Mouse (Mus musculus) left cerebral cortex, adult 18-20 months (tissue): ENCODE data around the gene Emg1. TPM values are rescaled to one million over a fixed set of nuclear protein-coding genes. Genes with fewer than 3 reads are reported as not detected.
A peak's percentile ranks its signal among the peaks of the same experiment; 100 is the strongest.
"Not testable (repeated sequence)": the region's sequence is repeated elsewhere in the genome, so short reads cannot be mapped to it uniquely, and the experiment has no call there.

Source experiments
- DNase-seq, 2 experiments: peaks; one replicate each; pipeline ENCODE4 v3.0.0; 2021 to 2022; ENCODE audit warnings: low spot score in 2 of 2, mixed read lengths in 1 of 2
- total RNA-seq, 2 experiments: library from RNA; stranded (reverse); gene quantifications; 2 replicates each; pipeline ENCODE4 v1.2.3; 2021

Emg1 gene
- total RNA-seq, 2 experiments from 2014 or later = 45.7 to 49.1 TPM

DNA sequence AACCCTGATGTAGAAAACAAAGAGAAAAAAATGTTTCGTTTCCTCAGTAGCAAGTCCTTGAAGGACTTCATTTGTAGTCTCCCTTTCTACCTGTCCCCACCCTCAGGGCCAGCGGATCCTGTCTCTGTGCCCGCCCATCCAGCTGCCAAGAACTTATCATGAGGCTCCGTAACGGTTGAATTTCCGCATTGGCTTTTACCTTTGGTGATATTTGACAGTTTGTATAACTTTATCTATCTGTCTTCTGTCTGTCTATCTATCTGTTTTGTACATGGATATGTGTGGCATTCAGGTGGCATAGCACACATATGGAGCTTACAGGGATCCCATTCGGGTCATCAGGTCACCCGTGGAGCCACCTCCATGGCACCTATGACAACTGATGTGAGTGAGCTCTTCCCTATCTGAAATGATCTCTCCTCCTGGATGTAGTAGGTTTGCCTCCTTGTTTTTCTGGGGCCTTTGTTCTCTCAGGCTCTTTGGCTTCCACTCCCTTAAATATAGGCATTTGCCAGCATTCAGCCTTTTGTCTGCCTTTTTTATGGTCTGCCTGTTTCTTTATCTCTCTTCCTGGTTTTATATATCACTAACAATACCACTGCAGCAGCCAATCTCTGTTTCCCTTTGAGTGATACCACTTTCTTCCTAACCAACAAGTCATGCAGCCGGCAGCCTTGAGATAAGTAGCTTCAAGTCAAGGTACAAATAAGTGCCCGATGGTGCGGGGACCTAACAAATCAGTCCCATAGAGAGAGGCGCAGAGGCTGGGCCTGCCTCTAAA, 26.2 kb downstream of the Emg1 start:
- DNase-seq = no peak

DNA sequence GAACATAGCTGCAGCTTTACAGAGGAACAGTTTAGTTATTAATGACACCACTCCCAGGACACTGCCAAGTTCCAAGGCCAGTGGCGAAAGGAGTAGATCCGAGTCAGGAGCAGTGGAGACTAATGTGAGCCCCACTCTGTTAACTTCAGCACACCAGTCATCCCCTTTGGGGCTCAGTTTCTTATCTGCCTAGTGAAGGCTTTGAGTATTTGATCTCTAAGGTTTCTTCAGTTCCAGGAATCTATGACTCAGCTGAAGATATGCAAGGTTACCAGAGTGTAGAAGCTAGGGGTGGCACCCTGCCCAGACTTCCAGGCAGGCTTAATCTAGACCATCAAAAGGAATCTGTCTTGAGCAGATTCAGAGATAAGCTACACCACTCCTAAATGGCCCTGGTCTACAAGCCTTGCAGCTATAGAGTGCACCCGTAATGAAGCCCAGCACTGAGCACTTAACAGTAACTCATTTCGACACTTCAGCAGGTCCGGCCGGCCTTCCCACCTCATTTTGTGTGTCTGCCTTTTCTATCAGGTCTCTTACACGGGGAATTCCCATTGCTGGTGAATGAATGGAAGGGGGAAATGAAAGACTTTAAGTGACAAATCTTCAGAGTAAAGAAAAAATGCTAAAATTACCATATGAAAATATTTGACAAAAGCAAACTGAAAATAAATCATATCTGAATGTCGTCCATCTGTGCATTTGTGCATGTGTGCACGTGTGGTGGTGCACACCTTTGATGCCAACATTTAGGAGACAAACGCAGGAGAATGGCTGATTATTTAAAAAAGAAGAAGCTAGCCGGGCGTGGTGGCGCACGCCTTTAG, 28.2 kb downstream of the Emg1 start:
- DNase-seq = peak; percentile 42 to 48

DNA sequence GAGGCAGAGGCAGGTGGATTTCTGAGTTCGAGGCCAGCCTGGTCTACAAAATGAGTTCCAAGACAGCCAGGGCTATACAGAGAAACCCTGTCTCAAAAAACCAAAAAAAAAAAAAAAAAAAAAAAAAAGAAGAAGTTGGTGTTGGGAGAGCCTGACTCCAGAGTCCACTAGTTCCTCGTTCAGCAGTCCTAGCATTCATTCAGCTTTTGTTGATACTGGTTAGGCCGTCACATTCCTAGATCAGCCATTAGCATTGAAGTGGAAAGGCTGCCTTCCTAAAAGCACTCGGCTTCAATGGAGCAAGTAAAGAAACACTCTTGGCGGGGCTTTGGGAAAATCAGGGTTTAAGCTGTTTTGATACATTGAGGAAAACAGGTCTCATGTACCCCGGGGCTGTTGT, 29.7 kb downstream of the Emg1 start:
- DNase-seq = not testable (repeated sequence)

DNA sequence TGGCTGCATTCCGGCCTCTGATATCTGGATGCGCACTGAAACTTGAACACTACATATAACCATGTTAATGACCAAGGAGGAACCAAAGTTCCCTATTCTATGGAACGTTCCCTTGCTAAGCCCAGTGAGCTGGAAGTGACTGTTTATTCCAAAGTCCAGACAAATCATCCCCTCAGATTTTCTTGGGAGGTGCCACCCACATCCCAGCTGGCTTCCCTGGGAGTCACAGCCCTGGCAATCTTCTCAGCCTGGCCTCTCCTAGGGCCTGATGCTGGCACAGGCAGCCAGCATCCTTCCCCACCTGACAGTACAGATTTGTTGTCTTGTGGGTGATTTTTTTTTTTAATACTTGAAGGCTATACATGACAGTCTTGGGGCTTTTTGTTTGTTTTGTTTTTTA, 32.5 kb downstream of the Emg1 start:
- DNase-seq = peak; percentile 37 to 64

DNA sequence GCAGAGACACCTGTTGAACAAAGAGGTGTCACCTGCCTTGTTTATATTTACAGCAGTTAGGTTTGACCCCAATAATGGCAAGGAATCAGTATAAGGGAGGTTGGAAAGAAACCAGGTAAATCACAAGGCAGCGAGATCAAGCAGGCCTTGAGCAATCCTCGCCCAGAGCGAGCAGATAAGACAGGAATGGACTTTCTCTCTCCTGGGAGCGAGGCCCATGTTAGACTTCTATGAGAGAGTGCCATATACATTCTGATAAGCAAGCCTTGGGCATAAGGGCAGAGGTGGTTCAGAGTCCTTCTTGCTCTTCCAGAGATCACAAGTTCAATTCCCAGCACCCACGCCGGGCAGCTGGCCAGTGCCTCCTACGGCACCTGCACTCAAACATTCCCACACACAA, 33.2 kb downstream of the Emg1 start:
- no peak for DNase-seq

DNA sequence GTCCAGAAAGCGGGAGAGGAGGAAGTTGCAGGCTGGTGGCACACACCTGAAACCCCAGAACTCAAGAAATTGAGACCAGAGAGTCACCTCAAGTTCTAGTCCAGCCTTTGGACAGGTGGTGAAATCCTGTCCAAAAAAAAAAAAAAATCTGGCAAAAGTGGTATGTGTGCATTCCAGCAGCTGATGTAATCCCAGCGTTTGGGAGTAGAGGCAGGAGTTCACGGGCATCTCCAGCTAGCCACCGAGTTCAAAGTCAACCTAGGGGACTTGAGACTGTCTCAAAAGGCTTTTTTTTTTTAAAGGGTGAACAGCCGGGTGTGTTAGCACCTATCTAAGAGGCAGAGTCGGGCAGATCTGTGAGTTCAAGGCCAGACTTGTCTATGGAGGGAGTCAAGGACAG, 35.8 kb downstream of the Emg1 start:
- DNase-seq = no peak

DNA sequence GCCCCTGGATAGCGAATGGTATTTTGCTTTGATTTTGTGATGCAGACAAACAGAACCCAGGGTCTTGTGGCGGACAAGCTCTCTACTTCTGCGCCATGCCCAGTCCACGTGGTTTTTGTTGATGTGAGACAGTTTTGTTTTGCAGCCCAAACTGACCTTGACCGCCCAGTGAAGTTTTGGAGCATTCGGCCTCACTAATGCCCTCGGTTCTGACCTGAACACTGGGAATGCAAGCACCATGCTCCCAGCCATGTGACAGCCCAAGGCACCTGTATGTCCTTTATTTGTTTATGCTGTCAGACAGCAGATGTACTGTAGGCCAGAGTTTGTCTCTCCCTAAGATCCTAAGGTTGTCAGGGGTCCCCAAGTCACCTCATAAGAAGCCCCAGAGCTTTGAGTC, 37.4 kb downstream of the Emg1 start:
- no peak for DNase-seq

DNA sequence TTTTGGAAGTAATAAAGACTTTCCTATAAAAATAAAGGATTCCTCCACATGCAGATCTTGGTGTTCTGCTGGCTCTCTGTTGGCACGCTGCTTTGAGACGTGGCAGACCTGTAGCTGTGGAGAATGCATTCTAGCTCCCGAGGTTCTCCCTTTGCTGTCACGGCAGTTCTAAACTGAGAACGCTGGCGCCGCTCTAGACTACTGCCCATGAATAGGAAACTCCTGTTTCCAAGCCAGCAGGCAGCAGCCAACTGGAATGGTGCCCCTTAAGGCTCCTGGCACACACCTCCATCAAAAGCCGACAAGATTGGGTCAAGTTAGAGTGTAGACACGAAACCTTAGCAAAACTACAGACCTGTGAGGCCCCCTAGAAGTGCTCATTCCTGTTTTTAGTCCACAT, 38.4 kb downstream of the Emg1 start:
- peak; percentile 50 to 62 for DNase-seq

DNA sequence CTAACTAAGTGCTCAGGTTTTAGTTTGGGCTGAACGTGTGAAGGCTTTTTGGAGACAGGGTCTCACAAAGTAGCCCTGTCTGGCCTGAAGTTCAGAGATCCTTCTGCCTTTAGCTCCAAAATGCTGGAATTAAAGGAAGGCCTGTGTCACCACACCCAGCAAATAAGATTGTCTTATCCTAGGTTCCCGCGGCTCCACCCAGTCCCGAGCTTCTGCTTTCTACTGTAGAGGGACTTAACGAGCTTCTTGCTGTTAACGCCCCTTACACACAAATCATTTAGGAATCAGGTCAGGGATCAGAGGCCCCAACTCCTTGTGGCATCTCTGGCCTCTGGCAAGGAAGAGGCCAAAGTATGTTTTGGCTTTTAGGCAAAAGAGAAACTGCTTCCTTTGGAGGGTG, 39.9 kb downstream of the Emg1 start:
- DNase-seq = no peak

DNA sequence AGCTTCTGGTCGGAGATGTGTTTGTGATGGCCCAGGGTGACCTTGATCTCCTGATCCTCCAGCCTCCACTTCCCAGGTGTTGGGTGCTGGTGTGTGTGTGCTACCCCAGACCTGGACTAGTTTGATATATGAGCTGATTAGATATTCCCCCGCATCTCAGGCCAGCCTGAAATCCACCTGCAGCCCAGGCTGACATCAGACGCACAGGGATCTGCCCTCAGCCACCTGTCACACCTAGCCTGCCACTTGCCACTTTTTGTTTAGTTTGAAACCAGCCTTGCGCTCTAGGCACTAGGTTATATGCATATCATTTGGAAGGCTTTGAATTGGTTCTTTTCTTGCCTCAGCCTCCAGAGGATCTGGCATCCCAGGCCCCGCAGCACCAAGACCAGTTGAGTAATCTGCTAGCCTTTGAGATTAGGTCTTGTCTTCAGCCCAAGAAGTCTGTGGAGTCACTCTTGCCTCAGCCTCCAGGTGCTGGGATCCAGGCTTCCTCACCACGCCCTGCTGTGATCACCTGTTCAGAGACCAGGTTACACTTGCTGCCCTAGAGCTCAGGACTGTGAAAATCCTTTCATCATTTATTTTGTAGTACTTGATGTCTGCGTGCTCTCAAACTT, 41.6 kb downstream of the Emg1 start:
- no peak for DNase-seq

DNA sequence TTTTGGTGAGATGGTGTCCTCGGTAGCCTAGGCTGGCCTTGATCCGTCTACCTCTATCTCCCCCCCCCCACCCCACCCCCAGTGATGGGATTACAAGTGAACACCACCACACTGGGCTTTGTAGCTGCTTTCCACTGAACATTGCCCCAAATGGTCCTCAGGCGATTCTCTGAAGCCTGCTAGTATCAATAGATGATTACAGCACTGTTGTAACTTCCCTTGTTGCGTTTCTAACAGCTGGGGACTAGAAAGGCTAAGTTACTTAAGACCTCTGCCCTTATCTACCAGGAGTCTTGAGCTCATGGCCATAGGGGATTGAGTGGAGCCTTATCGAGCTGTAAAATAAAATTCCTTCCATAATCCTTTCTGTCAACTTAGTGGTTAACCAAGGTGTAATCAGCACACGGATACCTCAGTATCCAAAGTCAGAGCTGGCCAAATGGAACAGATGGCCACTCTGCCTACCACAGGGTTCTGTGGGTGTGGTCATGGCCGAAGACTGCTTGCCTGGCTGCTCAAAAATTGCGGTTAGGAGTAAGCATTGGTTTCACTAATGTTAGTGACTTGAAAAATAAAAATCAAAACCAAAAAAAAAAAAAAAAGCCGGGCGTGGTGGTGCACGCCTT, 42.6 kb downstream of the Emg1 start:
- DNase-seq = no peak

DNA sequence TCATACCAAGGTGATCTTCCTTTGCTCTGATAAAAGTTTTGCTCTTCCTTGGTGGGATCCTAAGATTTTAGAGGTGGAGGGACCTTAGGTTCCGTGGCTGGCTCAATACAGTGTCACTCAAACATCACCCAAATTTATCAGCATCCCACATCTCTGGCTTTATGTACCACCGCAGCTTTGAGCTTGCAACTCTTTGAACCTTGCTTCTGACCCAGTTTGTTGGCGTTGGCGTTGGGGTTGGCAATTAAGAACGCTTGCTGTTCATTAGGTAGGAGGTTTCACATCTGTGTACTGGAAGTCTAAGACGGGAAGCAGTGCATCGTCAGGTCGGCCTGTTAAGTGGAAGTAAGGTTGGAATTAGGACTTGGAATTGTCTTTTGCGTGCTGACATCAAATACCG, 47.0 kb downstream of the Emg1 start:
- no peak for DNase-seq

DNA sequence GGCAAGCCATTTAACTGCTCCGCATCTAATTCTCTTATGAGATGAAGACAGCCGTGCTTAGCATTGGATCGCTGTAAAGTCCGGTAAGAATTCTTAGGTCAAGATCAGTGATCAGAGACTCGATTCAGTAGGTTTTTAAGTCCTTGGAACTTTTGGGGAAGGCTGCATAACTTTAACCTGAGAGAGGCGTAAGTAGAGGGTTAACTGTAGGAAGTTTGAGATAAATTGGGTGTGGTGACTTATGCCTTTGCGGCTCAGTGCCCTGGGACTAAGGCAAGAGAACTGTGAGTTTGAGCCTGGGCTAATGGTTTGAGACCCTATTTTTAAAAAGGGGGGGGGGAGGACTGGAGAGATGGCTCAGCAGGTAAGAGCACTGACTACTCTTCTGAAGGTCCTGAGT, 47.7 kb downstream of the Emg1 start:
- no peak for DNase-seq

DNA sequence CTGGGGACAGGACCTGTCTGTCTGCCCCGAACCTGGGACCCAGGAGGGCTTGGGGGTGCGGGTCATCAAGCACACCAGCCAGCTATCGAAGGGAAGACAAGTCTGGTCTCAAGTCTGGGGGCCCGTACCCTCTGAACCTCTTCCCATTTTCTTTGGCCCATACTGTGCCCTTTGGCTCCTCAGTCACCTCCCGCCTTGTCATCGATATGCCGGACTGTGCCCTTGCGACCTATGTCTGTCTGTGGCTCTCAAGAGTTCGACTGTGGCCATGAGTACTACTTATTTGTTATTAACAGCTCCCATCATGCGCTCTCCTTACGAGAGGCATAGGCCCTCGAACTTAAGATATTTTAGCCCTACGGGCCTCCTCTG, 48.6 kb downstream of the Emg1 start:
- DNase-seq = no peak

DNA sequence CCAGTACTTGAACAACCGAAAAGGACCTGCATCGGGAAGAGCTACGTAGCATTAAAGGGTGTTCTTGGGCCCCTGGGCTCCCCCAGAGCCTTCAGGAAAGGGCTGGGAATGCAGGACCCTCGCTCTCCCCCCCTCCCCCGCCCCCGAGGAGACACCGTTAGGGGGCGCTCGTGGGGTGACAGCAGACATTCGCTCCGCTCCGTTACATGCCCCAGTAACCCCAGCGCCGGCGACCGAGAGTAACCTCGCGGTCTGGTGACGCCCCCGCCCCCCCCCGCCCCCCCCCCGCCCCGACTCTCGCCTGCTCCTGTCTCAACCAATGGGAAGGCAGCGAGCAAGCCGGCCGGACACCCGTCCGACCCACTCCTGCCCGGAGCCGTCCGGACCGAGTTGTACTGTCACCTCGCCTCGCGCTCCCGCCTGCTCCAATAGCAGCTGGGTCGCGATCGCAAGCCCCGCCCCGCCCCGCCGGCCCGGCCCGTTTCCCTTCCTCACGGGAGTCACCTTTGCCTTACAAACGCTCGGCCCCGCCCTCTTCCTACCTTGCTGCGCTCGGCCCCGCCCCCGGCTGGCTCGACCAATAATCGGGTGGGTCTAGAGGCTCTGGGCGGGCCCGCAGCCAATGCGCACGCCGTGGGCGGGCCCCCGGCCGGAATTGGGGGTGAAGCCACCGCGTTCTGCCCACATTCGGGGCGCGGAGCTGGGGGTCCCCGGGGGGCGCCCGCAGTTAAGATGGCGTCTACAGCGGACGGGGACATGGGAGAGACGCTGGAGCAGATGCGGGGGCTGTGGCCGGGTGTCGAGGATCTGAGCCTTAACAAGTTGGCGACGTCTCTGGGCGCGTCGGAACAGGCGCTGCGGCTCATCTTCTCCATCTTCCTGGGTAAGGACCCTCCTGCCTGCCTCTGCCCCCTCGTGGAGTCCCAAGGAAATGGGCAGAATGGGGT, 49.2 kb downstream of the Emg1 start, which contains the start of gene Lpcat3:
Gene Lpcat3, plus strand, starts transcription at position 551 of the 947 bp plus-strand sequence.
- peak; percentile 95 to 97 for DNase-seq

DNA sequence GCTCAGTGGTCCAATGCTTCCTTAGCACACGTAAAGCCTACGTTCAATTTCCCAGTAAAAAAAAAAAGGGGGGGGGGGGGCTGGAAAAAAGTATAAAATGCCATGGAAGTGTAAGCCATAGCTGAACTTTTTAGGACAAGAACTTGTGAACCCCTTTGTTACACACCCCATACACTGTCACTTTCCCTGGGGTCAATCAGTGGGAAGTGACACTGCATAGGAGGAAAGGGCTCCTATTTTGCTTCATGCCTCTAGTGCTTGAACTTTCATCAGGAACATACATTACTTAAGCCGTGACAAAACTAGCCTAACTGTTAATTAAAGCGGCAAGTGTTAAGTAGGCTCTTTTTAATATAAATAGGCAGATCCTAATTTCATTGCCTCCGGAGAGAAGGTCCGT, 50.0 kb downstream of the Emg1 start:
- DNase-seq = no peak

DNA sequence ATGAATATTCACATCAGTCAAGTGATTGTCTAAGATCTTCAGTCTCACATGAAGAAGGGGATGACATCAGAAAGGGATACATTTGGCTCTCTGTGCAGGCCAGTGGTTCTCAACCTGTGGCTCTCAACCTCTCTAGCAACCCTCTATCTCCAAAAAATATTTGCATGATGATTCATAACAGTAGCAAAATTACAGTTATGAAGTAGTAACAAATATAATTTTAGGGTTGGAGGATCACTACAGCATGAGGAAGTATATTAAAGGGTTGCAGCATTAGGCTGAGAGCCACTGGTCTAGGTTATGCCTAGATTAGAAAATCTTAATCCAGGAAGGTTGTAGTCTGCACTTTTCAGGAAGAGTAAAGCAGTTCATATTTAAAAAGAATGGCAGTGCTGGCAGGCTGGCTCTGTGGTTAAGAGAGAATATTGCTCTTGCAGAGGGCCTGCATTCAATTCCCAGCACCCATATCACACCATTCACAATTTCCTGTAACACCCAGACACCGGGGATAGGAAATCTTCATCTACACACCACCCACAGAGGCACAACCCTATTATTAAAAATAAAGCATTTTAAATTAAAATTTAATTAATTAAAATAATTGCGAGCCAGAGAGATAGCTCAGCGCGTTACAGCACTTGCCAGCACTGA, 50.7 kb downstream of the Emg1 start:
- no peak for DNase-seq

DNA sequence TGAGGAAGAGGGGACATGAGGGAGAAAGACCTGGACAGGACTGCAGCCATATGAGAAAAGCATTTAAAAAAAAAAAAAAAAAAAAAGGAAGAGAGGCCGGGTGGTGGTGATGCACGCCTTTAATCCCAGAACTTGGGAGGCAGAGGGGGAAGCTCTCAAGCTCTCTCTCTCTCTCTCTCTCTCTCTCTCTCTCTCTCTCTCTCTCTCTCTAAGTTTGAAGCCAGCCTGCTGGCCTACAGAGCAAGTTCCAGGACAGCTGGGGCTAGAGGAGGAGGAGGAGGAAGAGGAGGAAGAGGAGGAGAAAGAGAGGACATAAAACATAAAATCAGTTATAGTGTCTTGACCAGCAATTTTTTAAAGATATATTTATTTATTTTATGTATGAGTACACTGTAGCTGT, 53.9 kb downstream of the Emg1 start:
- no peak for DNase-seq

DNA sequence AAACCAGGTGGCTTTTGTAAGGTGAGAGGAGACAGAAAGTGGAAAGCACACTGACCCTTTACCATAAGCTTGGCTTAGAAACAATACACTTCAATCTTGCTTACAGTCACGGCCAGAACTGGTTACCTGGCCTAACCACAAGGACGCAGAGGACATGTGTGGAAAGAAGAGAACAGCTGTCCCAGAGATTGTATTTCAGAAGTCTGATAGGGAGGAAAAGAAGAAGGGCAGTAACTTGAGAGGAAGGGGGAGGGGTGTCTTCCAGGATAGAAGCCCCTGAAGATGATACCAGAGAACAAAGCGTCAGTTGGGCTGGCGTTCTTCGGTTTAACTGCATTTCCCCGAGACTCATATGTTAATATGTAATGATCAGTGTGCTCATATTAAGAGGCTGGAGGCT, 56.1 kb downstream of the Emg1 start:
- DNase-seq = no peak
